Mouse (Mus musculus): ENCODE results near the gene Satb2. TPM values are rescaled to one million over a fixed set of nuclear protein-coding genes. Genes with fewer than 3 reads are reported as not detected.

The Satb2 gene
- total and polyA plus RNA-seq, 3 experiments, result 0.38 TPM; not detected in 2

GRCm38 (mm10) chr1:56953538-56953937 is 24.9 kb downstream of the Satb2 start:
- Histone ChIP-seq H3K9me3 (replicated peaks) (peaks cover 43% of the 10 kb centered on the region), H3K4me3 (ENCODE audit: low read depth, low read length) (no peak overlapping the region), H3K4me1 (ENCODE audit: insufficient read depth, low read depth, low read length) (no peaks in the 10 kb centered on the region), H3K36me3 (replicated peaks) (no peaks in the 10 kb centered on the region), H3K27me3 (ENCODE audit: insufficient read depth, low read length) (no peaks in the 10 kb centered on the region)
- DNase-seq (ENCODE audit: low spot score), result no peak
- TF ChIP-seq CTCF (IDR thresholded peaks at IDR 0.05; ENCODE audit: low read depth, low read length) (no peak), GATA2 (IDR thresholded peaks at IDR 0.05; ENCODE audit: borderline replicate concordance, low read depth, low read length) (no peak)
- ATAC-seq (ENCODE audit: extremely low read depth, insufficient number of reproducible peaks, low FRiP score, poor library complexity, severe bottlenecking), result no peak

- Histone ChIP-seq H3K4me1 (ENCODE audit: insufficient read depth, low read depth, low read length) (no peaks in the 10 kb centered on the region), H3K4me3 (ENCODE audit: low read depth, low read length) (no peak overlapping the region), H3K27me3 (ENCODE audit: insufficient read depth, low read length) (no peaks in the 10 kb centered on the region), H3K36me3 (replicated peaks) (no peaks in the 10 kb centered on the region), H3K9me3 (replicated peaks) (peaks cover 45% of the 10 kb centered on the region)
- ATAC-seq (ENCODE audit: extremely low read depth, insufficient number of reproducible peaks, low FRiP score, poor library complexity, severe bottlenecking), result no peak
- no peak for DNase-seq (ENCODE audit: low spot score)
- TF ChIP-seq CTCF (IDR thresholded peaks at IDR 0.05; ENCODE audit: low read depth, low read length) (no peak), GATA2 (IDR thresholded peaks at IDR 0.05; ENCODE audit: borderline replicate concordance, low read depth, low read length) (no peak), TAL1 (conservative IDR thresholded peaks at IDR 0.05; ENCODE audit: low read depth, low read length) (no peak), POLR2AphosphoS5 (IDR thresholded peaks at IDR 0.05; ENCODE audit: insufficient replicate concordance, low read depth, low read length) (no peak), GATA1 (IDR thresholded peaks at IDR 0.05; ENCODE audit: borderline replicate concordance, low read length) (no peak)
Measured at GRCm38 (mm10) chr1:56951980-56952379, 26.5 kb downstream of the Satb2 start.

GRCm38 (mm10) chr1:56951525-56951924 is 26.9 kb downstream of the Satb2 start:
- ATAC-seq (ENCODE audit: extremely low read depth, insufficient number of reproducible peaks, low FRiP score, poor library complexity, severe bottlenecking), result no peak
- DNase-seq (ENCODE audit: low spot score), result no peak
- H3K9me3 ChIP-seq (replicated peaks), result peaks cover 45% of the 10 kb centered on the region
- H3K4me1 ChIP-seq (ENCODE audit: insufficient read depth, low read depth, low read length), result no peaks in the 10 kb centered on the region
- TF ChIP-seq CTCF (IDR thresholded peaks at IDR 0.05; ENCODE audit: low read depth, low read length) (no peak), TAL1 (conservative IDR thresholded peaks at IDR 0.05; ENCODE audit: low read depth, low read length) (no peak), GATA1 (IDR thresholded peaks at IDR 0.05; ENCODE audit: borderline replicate concordance, low read length) (no peak), POLR2AphosphoS5 (IDR thresholded peaks at IDR 0.05; ENCODE audit: insufficient replicate concordance, low read depth, low read length) (no peak), GATA2 (IDR thresholded peaks at IDR 0.05; ENCODE audit: borderline replicate concordance, low read depth, low read length) (no peak)
- H3K4me3 ChIP-seq (ENCODE audit: low read depth, low read length), result no peak overlapping the region; the same call in 1 of the 2 replicates
- H3K36me3 ChIP-seq (replicated peaks), result no peaks in the 10 kb centered on the region
- H3K27me3 ChIP-seq (ENCODE audit: insufficient read depth, low read length), result no peaks in the 10 kb centered on the region

DNA sequence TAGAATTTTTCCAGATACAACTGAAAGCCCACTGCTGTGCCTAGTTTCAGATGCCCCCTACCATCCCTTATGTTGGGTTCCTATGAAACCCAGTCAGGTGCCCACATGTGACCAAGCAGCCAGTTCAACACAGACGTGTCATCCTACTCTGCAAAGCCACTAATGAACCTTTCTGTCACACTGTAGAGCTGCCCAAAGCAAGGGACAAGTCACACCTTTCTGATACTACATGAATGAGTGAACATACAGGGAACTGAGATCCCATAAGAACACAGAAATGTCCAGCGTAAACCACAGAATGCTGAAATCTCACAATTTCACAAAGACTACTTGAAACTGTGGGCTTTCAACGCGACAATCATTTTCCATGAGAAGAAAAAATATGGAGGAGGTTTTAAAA is 39.0 kb downstream of the Satb2 start:
- H3K27me3 ChIP-seq (ENCODE audit: insufficient read depth, low read length), result no peaks in the 10 kb centered on the region
- no peaks in the 10 kb centered on the region for H3K36me3 ChIP-seq (replicated peaks)
- no peak for DNase-seq (ENCODE audit: low spot score)
- ATAC-seq (ENCODE audit: extremely low read depth, insufficient number of reproducible peaks, low FRiP score, poor library complexity, severe bottlenecking), result no peak
- H3K4me3 ChIP-seq (ENCODE audit: low read depth, low read length), result no peak overlapping the region
- H3K9me3 ChIP-seq (replicated peaks), result peaks cover 22% of the 10 kb centered on the region
- TF ChIP-seq POLR2AphosphoS5 (IDR thresholded peaks at IDR 0.05; ENCODE audit: insufficient replicate concordance, low read depth, low read length) (no peak), TAL1 (conservative IDR thresholded peaks at IDR 0.05; ENCODE audit: low read depth, low read length) (no peak), GATA2 (IDR thresholded peaks at IDR 0.05; ENCODE audit: borderline replicate concordance, low read depth, low read length) (no peak), GATA1 (IDR thresholded peaks at IDR 0.05; ENCODE audit: borderline replicate concordance, low read length) (no peak), CTCF (IDR thresholded peaks at IDR 0.05; ENCODE audit: low read depth, low read length) (no peak)
- H3K4me1 ChIP-seq (ENCODE audit: insufficient read depth, low read depth, low read length), result no peaks in the 10 kb centered on the region

DNA sequence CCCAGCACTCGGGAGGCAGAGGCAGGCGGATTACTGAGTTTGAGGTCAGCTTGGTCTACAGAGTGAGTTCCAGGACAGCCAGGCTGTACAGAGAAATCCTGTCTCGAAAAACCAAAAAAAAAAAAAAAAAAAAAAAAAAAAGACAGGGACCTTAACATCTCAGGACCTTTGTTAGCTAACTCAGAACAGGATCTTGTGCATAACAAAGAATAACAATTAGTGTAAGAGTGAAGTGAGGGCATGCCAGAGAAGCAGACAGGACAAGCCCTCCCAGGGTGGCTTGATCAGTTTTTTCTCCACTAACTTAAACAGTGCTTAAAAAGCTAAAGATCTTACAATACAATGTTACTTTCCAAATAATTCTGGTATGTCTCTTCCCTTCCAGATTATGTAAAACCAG is 40.0 kb downstream of the Satb2 start:
- no peaks in the 10 kb centered on the region for H3K27me3 ChIP-seq (ENCODE audit: insufficient read depth, low read length)
- H3K36me3 ChIP-seq (replicated peaks), result no peaks in the 10 kb centered on the region
- H3K9me3 ChIP-seq (replicated peaks), result peaks cover 24% of the 10 kb centered on the region
- no peak for ATAC-seq (ENCODE audit: extremely low read depth, insufficient number of reproducible peaks, low FRiP score, poor library complexity, severe bottlenecking)
- no peaks in the 10 kb centered on the region for H3K4me1 ChIP-seq (ENCODE audit: insufficient read depth, low read depth, low read length)
- TF ChIP-seq CTCF (IDR thresholded peaks at IDR 0.05; ENCODE audit: low read depth, low read length) (no peak), POLR2AphosphoS5 (IDR thresholded peaks at IDR 0.05; ENCODE audit: insufficient replicate concordance, low read depth, low read length) (no peak), TAL1 (conservative IDR thresholded peaks at IDR 0.05; ENCODE audit: low read depth, low read length) (no peak), GATA2 (IDR thresholded peaks at IDR 0.05; ENCODE audit: borderline replicate concordance, low read depth, low read length) (no peak), GATA1 (IDR thresholded peaks at IDR 0.05; ENCODE audit: borderline replicate concordance, low read length) (no peak)
- no peak for DNase-seq (ENCODE audit: low spot score)
- H3K4me3 ChIP-seq (ENCODE audit: low read depth, low read length), result no peak overlapping the region

- H3K4me3 ChIP-seq (ENCODE audit: low read depth, low read length), result no peak overlapping the region
- TF ChIP-seq POLR2AphosphoS5 (IDR thresholded peaks at IDR 0.05; ENCODE audit: insufficient replicate concordance, low read depth, low read length), result no peak
- TF ChIP-seq CTCF (IDR thresholded peaks at IDR 0.05; ENCODE audit: low read depth, low read length), result no peak
- no peak for TF ChIP-seq GATA1 (IDR thresholded peaks at IDR 0.05; ENCODE audit: borderline replicate concordance, low read length)
- TF ChIP-seq TAL1 (conservative IDR thresholded peaks at IDR 0.05; ENCODE audit: low read depth, low read length), result no peak
- no peak for TF ChIP-seq GATA2 (IDR thresholded peaks at IDR 0.05; ENCODE audit: borderline replicate concordance, low read depth, low read length)
- ATAC-seq (ENCODE audit: extremely low read depth, insufficient number of reproducible peaks, low FRiP score, poor library complexity, severe bottlenecking) (no peak), DNase-seq (ENCODE audit: low spot score) (no peak)
- peaks cover 29% of the 10 kb centered on the region for H3K9me3 ChIP-seq (replicated peaks)
- no peaks in the 10 kb centered on the region for H3K36me3 ChIP-seq (replicated peaks)
- H3K27me3 ChIP-seq (ENCODE audit: insufficient read depth, low read length), result no peaks in the 10 kb centered on the region
- H3K4me1 ChIP-seq (ENCODE audit: insufficient read depth, low read depth, low read length), result no peaks in the 10 kb centered on the region
Measured at GRCm38 (mm10) chr1:56936554-56936953, 41.9 kb downstream of the Satb2 start.

DNA sequence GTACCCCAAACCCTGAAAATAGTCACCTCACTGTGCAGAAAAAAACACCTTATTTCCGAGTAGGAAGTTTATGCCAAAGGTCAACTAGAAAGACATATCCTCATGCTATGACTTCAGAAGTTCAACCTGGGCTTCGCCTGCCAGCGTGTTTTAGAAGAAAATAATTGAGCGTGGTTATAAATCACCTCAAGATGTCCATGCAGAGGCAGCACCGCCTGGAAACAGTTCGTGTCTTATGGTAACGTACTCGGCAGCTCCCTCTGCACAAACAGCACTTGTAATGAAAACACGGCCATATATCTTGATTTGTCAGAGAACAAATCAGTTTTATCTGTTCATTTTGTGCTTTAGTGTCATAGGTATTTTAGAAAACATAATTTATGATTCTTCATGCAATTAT is 44.6 kb downstream of the Satb2 start:
- peaks cover 31% of the 10 kb centered on the region for H3K9me3 ChIP-seq (replicated peaks)
- DNase-seq (ENCODE audit: low spot score) (no peak), ATAC-seq (ENCODE audit: extremely low read depth, insufficient number of reproducible peaks, low FRiP score, poor library complexity, severe bottlenecking) (no peak)
- no peaks in the 10 kb centered on the region for H3K36me3 ChIP-seq (replicated peaks)
- no peaks in the 10 kb centered on the region for H3K4me1 ChIP-seq (ENCODE audit: insufficient read depth, low read depth, low read length)
- no peaks in the 10 kb centered on the region for H3K27me3 ChIP-seq (ENCODE audit: insufficient read depth, low read length)
- TF ChIP-seq POLR2AphosphoS5 (IDR thresholded peaks at IDR 0.05; ENCODE audit: insufficient replicate concordance, low read depth, low read length) (no peak), GATA2 (IDR thresholded peaks at IDR 0.05; ENCODE audit: borderline replicate concordance, low read depth, low read length) (no peak), GATA1 (IDR thresholded peaks at IDR 0.05; ENCODE audit: borderline replicate concordance, low read length) (no peak), TAL1 (conservative IDR thresholded peaks at IDR 0.05; ENCODE audit: low read depth, low read length) (no peak), CTCF (IDR thresholded peaks at IDR 0.05; ENCODE audit: low read depth, low read length) (no peak)
- H3K4me3 ChIP-seq (ENCODE audit: low read depth, low read length), result no peak overlapping the region

Data from G1E (cell line).